Mouse (Mus musculus) forebrain, postnatal 0 days (tissue): ENCODE measurements around the gene Sulf2. TPM values are rescaled to one million over a fixed set of nuclear protein-coding genes. Genes with fewer than 3 reads are reported as not detected.

ENCODE experiments used
- ATAC-seq: fragments of 200-750 bp; cut with Nextera tagmentation; 2 replicates; pipeline ENCODE4 v1.8.0; 2017; ENCODE audit warnings: mild to moderate bottlenecking, moderate library complexity
- DNase-seq: peaks from one replicate; pipeline ENCODE4 v3.0.0-alpha.2; 2015
- H3K27ac ChIP-seq: fragments of 300-500 bp; sonication (generic); 2 replicates; pipeline ENCODE4 v1.5.1; 2014; ENCODE audit warnings: low read depth, mild to moderate bottlenecking, antibody characterized with exemption, low read length, moderate library complexity, mixed read lengths
- H3K27me3 ChIP-seq: fragments of 300-500 bp; sonication (generic); 2 replicates; pipeline ENCODE4 v1.6.1; 2014; ENCODE audit warnings: mild to moderate bottlenecking, low read length, mixed read lengths; ENCODE audit not compliant: insufficient read depth
- H3K36me3 ChIP-seq: fragments of 300-500 bp; sonication (generic); 2 replicates; pipeline ENCODE4 v1.6.1; 2014; ENCODE audit warnings: mild to moderate bottlenecking, moderate library complexity; ENCODE audit not compliant: insufficient read depth
- H3K4me1 ChIP-seq: fragments of 300-500 bp; sonication (generic); 2 replicates; pipeline ENCODE4 v1.6.1; 2014; ENCODE audit warnings: antibody characterized with exemption; ENCODE audit not compliant: insufficient read depth
- H3K4me2 ChIP-seq: fragments of 300-500 bp; sonication (generic); 2 replicates; pipeline ENCODE4 v1.6.1; 2014; ENCODE audit warnings: low read depth, mild to moderate bottlenecking, moderate library complexity
- H3K4me3 ChIP-seq: fragments of 300-500 bp; sonication (generic); 2 replicates; pipeline ENCODE4 v1.5.1; 2014; ENCODE audit warnings: low read depth, low read length, mixed read lengths
- H3K9ac ChIP-seq: fragments of 300-500 bp; sonication (generic); 2 replicates; pipeline ENCODE4 v1.6.1; 2014; ENCODE audit warnings: mild to moderate bottlenecking
- H3K9me3 ChIP-seq: fragments of 300-500 bp; sonication (generic); 2 replicates; pipeline ENCODE4 v1.6.1; 2016; ENCODE audit warnings: low read length
- CTCF ChIP-seq: sonication (generic); IDR thresholded peaks from 2 replicates; pipeline ENCODE4 v1.5.1; 2016; ENCODE audit warnings: antibody characterized with exemption, control low read depth, low read depth
- WGBS: fragments of 180-500 bp; shearing (Covaris S2); extraction: QIAGEN DNeasy Blood & Tissue Kit; methylation state at CpG from one replicate; pipeline ENCODE4 v1.1.7; 2014; 5-methylcytosine and 5-hydroxymethylcytosine counted together
- polyA plus RNA-seq: library from polyadenylated mRNA; unstranded; fragments of >200 nt; fragmentation: Nextera tagmentation; extraction: Ambion mirVana; gene quantifications from 2 replicates; pipeline ENCODE4 v1.2.1, GENCODE M21; 2015
- total RNA-seq: library from RNA; depleted of rRNA; stranded (reverse); fragments of >200 nt; gene quantifications from 2 replicates; pipeline ENCODE4 v1.2.3, GENCODE M21; 2014

Gene Sulf2
- total and polyA plus RNA-seq, 2 experiments from 2014 or later, result 67.5 to 95.6 TPM

DNA sequence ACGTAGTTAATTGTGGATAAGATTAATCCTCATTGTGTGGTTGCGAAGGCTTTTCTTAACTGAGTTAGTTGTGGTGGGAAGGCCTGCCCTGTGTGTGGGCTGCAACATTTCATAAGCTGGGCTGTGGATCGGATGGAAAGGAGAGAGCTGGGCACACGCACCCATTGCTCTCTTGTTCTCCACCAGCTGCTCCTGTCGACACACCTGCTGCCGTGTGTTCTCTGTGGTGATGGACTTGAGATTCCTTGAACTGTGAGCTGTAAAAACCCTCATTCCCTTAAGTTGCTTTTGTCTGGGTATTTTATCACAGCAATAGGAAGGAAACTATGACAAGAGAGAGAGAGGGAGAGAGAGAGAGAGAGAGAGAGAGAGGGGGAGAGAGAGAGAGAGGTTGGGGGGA lies 30.3 kb upstream of the Sulf2 start:
- Histone ChIP-seq H3K27me3 (peaks cover 14% of the 10 kb centered on the region), H3K4me1 (peaks cover 2% of the 10 kb centered on the region; the same call in 1 of the 2 replicates), H3K9ac (no peak overlapping the region), H3K27ac (no peak overlapping the region), H3K9me3 (no peaks in the 10 kb centered on the region), H3K4me2 (no peak overlapping the region), H3K4me3 (no peak overlapping the region), H3K36me3 (no peaks in the 10 kb centered on the region)
- TF ChIP-seq CTCF, result no peak
- DNase-seq (no peak), ATAC-seq (no peak)
- 74% methylated on average over 6 of the region's 6 CpGs for WGBS

DNA sequence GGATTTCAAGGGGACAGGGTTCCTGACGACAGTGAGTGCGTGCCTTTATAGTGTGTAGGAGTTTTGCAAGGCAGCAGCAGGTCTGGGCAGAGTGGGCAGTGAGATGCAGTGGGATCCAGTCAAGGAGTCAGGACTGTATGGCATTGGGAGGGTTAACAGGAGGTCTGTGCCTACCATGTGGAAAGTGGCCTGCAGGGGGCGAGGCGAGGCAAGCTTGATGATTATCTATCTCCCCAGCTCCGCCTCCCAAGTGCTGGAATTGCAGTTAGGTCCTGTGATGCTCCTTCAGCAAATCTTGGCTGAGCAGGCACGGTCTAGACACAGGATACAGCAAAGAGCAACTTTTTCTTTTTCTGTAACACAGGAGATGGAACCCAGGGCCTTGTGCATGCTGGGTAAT lies 29.0 kb upstream of the Sulf2 start:
- DNase-seq, result no peak
- ATAC-seq, result no peak

DNA sequence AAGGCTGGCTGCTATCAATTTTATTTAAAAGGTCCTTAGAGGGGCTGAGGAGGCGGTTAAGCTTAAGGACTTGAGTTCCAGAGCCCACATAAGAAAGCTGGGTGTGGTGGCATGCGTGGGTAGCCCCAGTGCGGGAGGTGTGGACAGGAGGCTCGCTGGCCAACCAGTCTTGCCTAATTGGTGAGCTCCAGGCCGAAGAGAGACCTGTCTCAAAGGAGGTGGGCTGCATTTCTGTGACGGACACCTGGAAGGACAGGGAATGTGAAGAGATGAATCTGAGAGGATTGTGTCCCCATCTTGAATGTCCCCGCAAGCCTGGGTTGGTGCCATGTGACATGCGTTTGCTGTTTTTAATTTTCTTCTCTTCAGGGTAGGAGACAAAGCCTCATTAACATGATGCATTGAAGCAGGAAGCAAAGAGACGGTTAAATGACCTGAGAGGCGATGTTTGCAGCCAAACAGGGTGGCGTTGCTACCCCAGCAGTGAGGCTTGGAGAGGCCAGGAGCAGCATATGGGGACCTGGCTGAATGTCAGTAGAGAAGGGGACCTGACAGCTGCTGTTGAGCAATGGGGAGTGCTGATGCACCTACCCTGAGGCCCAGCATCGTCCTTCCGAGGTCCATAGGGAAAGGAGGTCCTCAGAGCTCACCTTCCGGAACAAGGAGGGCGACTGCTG lies 26.7 kb upstream of the Sulf2 start:
- no peak for ATAC-seq
- Histone ChIP-seq H3K9ac (no peak overlapping the region), H3K36me3 (no peaks in the 10 kb centered on the region), H3K27me3 (peaks cover 14% of the 10 kb centered on the region), H3K4me1 (peaks cover 7% of the 10 kb centered on the region; the same call in 1 of the 2 replicates), H3K27ac (no peak overlapping the region), H3K4me3 (no peak overlapping the region), H3K9me3 (no peaks in the 10 kb centered on the region), H3K4me2 (no peak overlapping the region)
- DNase-seq, result no peak
- TF ChIP-seq CTCF, result no peak
- WGBS, result 66% methylated on average over 15 of the region's 15 CpGs

More for the DNA sequence above, 29.0 kb upstream of the Sulf2 start:
- Histone ChIP-seq H3K9ac (no peak overlapping the region), H3K4me3 (no peak overlapping the region), H3K27ac (no peak overlapping the region), H3K27me3 (peaks cover 14% of the 10 kb centered on the region), H3K4me1 (peaks cover 7% of the 10 kb centered on the region; the same call in 1 of the 2 replicates), H3K36me3 (no peaks in the 10 kb centered on the region), H3K4me2 (no peak overlapping the region), H3K9me3 (no peaks in the 10 kb centered on the region)
- WGBS, result 66% methylated on average over 6 of the region's 6 CpGs
- peak; percentile 26; the same call in 1 of the 2 replicates for TF ChIP-seq CTCF

DNA sequence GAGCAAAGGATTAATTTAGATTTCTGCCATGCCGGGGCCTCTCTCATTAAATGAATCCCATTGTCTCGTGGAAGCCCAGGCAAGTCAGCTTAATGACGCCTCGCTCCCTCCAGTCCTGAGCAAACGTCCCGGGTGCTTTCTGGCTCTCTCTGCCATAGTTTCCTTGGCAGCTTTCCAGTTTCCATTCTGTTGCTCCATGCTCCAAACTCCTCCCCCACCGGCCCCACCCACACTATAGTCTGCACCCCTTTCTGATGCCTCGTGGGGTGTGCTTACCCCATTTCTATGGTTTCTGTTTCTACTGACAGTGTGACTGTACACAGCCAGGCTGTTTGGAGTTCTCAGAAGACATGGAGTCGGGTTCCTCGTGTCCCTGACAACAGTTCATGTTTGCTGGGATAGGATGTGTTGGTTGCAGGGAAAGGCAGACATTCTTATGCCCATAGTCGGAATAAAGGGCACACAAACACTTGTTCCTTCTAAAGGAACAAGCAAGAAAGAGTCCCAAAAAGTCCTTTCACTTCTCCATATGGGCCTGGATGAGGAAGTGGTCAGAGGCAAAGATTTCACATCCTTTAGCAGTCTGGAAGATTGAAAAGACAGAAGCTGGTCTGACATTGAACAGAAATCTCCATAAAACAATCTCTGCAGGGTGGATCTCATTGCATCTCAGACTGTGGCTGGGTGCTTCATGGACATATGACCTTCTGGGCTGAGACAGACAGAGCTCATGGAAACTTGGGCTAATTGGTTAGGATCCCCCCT lies 25.5 kb upstream of the Sulf2 start:
- H3K4me3 ChIP-seq, result no peak overlapping the region
- DNase-seq, result peak; percentile 47
- no peaks in the 10 kb centered on the region for H3K36me3 ChIP-seq
- H3K9me3 ChIP-seq, result no peaks in the 10 kb centered on the region
- H3K4me1 ChIP-seq, result peaks cover 7% of the 10 kb centered on the region; the same call in 1 of the 2 replicates
- H3K9ac ChIP-seq, result no peak overlapping the region
- WGBS, result 7% methylated on average over 11 of the region's 11 CpGs
- H3K27ac ChIP-seq, result 0 out of 2 replicates have a peak overlapping the region, but pooled peaks have one; percentile 29
- ATAC-seq, result peak; percentile 42; the same call in 1 of the 2 replicates
- TF ChIP-seq CTCF, result no peak
- H3K4me2 ChIP-seq, result no peak overlapping the region
- H3K27me3 ChIP-seq, result peaks cover 13% of the 10 kb centered on the region

DNA sequence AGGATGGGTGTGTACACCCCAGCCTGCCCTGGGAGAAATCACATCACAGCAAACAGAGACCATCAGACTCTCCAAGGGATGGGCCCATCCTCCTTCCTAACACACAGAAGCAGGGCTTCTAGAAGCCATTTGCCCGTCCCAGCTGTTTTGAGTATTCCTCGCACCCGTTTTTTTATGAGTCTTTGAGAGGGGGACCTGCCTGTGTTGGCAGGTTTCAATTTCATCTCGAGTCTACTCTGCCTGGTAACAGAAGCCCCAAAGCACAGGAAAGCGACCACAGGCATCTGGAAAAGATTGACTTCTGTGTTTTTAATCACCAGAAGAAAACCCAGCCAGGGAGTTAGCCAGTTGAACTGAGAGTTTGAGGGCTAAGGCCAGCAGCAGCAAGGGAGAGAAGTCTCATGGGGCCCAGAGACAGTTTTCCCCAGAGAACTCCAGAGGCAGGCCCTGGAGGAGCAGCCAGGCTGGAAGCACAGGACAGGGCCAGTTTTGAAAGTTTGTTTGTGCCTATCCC lies 24.7 kb upstream of the Sulf2 start:
- H3K27me3 ChIP-seq, result peaks cover 11% of the 10 kb centered on the region
- H3K9me3 ChIP-seq, result no peaks in the 10 kb centered on the region
- DNase-seq, result no peak
- no peaks in the 10 kb centered on the region for H3K36me3 ChIP-seq
- no peak for TF ChIP-seq CTCF
- WGBS, result 25% methylated on average over 5 of the region's 5 CpGs
- no peak for ATAC-seq
- no peak overlapping the region for H3K4me2 ChIP-seq
- 0 out of 2 replicates have a peak overlapping the region, but pooled peaks have one; percentile 29 for H3K27ac ChIP-seq
- peaks cover 10% of the 10 kb centered on the region; the same call in 1 of the 2 replicates for H3K4me1 ChIP-seq
- no peak overlapping the region for H3K9ac ChIP-seq
- H3K4me3 ChIP-seq, result no peak overlapping the region

DNA sequence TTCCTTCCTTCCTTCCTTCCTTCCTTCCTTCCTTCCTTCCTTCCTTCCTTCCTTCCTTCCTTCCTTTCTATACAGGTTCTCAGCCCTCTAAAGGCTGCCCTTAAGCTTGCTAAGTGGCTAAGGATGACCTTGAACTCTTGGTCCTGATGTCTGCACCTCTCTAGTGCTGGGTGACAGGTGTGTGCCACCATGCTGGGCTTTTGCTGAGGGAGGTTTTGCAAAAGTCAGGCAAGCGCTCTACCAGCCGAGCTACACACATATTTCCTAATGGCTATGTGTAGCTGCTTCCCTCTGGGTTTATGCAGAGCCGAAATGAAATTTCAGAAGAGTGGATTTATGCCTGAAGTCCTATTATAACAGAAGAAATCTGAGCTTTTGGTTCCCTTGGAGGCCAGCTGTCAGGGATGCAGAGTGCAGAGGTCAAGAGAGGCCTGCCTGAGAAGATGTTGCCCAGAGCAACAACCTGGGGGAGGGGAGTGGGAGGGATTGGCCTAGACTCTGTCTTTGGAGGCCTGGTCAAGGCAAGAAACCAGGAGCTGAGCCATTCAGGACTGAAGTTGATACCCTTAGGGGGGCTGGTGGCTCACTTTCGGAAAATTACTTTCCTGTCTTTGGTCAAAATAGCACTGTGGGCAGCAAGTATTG lies 24.1 kb upstream of the Sulf2 start:
- no peak for TF ChIP-seq CTCF
- Histone ChIP-seq H3K4me3 (no peak overlapping the region), H3K36me3 (no peaks in the 10 kb centered on the region), H3K27ac (no peak overlapping the region), H3K9me3 (no peaks in the 10 kb centered on the region), H3K4me2 (no peak overlapping the region), H3K27me3 (peaks cover 10% of the 10 kb centered on the region), H3K4me1 (peaks cover 10% of the 10 kb centered on the region; the same call in 1 of the 2 replicates), H3K9ac (no peak overlapping the region)
- WGBS, result 64% methylated on average over 4 of the region's 4 CpGs
- DNase-seq, result no peak
- no peak for ATAC-seq
